Mouse (Mus musculus) G1E (cell line): ENCODE results near the gene Slc8a3.

Experiments
- CTCF ChIP-seq: IDR thresholded peaks from 2 replicates; pipeline ENCODE4 v1.5.1; 2012; ENCODE audit warnings: low read depth, low read length, inconsistent platforms, mixed read lengths
- GATA1 ChIP-seq: IDR thresholded peaks from 2 replicates; pipeline ENCODE4 v1.6.1; 2012; ENCODE audit warnings: borderline replicate concordance, low read length, inconsistent platforms, mixed read lengths

DNA sequence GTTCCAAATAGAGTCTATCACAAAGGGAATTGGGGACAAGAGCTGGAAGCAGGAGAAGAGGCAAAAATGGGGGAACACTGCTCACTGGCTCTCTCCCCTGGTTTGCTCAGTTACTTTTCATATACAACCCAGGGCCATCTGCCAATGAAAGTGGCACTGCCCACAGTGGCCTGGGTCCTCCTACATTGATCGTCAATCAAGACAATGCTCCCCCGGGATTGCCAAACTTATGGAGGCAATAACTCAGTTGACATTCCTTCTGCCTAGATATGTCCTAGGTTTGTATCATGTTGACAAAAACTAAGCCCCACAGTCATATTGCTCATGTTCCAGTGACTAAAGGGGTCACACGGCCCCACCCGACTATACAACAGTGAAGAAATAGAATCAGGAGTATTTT lies 144.0 kb downstream of the Slc8a3 start:
- TF ChIP-seq CTCF (no peak), GATA1 (no peak)
